Mouse (Mus musculus) myocyte (in vitro differentiated cells): ENCODE results near the gene Wbp2nl.

ENCODE experiments used
- CEBPB ChIP-seq: IDR thresholded peaks from 2 replicates; pipeline ENCODE4 v1.6.1; 2011; ENCODE audit warnings: mild to moderate bottlenecking, moderate library complexity; ENCODE audit not compliant: poor library complexity, insufficient read depth, severe bottlenecking
- E2F4 ChIP-seq: IDR thresholded peaks from one replicate; pipeline ENCODE4 v1.6.1; 2011; ENCODE audit warnings: mild to moderate bottlenecking, control low read depth, moderate library complexity; ENCODE audit not compliant: insufficient read depth
- MAX ChIP-seq: IDR thresholded peaks from one replicate; pipeline ENCODE4 v1.6.1; 2011; ENCODE audit warnings: low read depth, mild to moderate bottlenecking, control low read depth
- MYOD1 ChIP-seq, 3 experiments: IDR thresholded peaks; one replicate each; pipeline ENCODE4 v1.6.1; 2011; ENCODE audit warnings: control low read depth in 2 of 3, low read depth in 2 of 3, mild to moderate bottlenecking in 2 of 3, moderate library complexity in 1 of 3; ENCODE audit not compliant: insufficient read length in 2 of 3, control insufficient read depth in 1 of 3
- POLR2A ChIP-seq: IDR thresholded peaks from one replicate; pipeline ENCODE4 v1.6.1; 2011; ENCODE audit warnings: low read depth, mild to moderate bottlenecking, control low read depth, moderate library complexity; ENCODE audit not compliant: insufficient read length
- POLR2AphosphoS2 ChIP-seq: IDR thresholded peaks from one replicate; pipeline ENCODE4 v1.6.1; 2011; ENCODE audit warnings: low read depth, control low read depth; ENCODE audit not compliant: insufficient read length
- TCF12 ChIP-seq: IDR thresholded peaks from one replicate; pipeline ENCODE4 v1.6.1; 2011; ENCODE audit warnings: mild to moderate bottlenecking, control low read depth; ENCODE audit not compliant: poor library complexity, insufficient read depth, severe bottlenecking
- TCF3 ChIP-seq: IDR thresholded peaks from one replicate; pipeline ENCODE4 v1.6.1; 2011; ENCODE audit warnings: low read depth, control low read depth; ENCODE audit not compliant: insufficient read length
- USF1 ChIP-seq: IDR thresholded peaks from one replicate; pipeline ENCODE4 v1.6.1; 2011; ENCODE audit warnings: low read depth, mild to moderate bottlenecking, control low read depth, moderate library complexity

GRCm38 (mm10) chr15:82280638-82281037 is 18.1 kb upstream of the Wbp2nl start:
- TF ChIP-seq POLR2A (no peak), POLR2AphosphoS2 (no peak), CEBPB (no peak), MYOD1 (IDR thresholded peaks at IDR 0.05; ENCODE audit: control insufficient read depth in 1 of 3, insufficient read length in 2 of 3, low read depth in 2 of 3) (no peak), E2F4 (no peak), USF1 (no peak), TCF3 (no peak), TCF12 (no peak), MAX (no peak)
